Mouse (Mus musculus) liver, embryonic 16.5 days (tissue): ENCODE measurements around the gene Gm9999. TPM values are rescaled to one million over a fixed set of nuclear protein-coding genes. Genes with fewer than 3 reads are reported as not detected.

Experiments
- ATAC-seq: fragments of 200-750 bp; cut with Nextera tagmentation; 2 replicates; pipeline ENCODE4 v1.8.0; 2017; ENCODE audit warnings: low read depth, mild to moderate bottlenecking, moderate number of reproducible peaks, moderate library complexity
- H3K27ac ChIP-seq: fragments of 300-500 bp; sonication (generic); 2 replicates; pipeline ENCODE4 v1.5.1; 2014; ENCODE audit warnings: mild to moderate bottlenecking, low read length
- H3K27me3 ChIP-seq: fragments of 300-500 bp; sonication (generic); 2 replicates; pipeline ENCODE4 v1.6.1; 2014; ENCODE audit warnings: low read depth, low read length, mixed read lengths; ENCODE audit not compliant: control insufficient read depth, insufficient read depth
- H3K36me3 ChIP-seq: fragments of 300-500 bp; sonication (generic); 2 replicates; pipeline ENCODE4 v1.6.1; 2014; ENCODE audit warnings: mild to moderate bottlenecking; ENCODE audit not compliant: control insufficient read depth, insufficient read depth
- H3K4me1 ChIP-seq: fragments of 300-500 bp; sonication (generic); 2 replicates; pipeline ENCODE4 v1.6.1; 2014; ENCODE audit warnings: low read depth, low read length, mixed read lengths; ENCODE audit not compliant: control insufficient read depth
- H3K4me2 ChIP-seq: fragments of 300-500 bp; sonication (generic); 2 replicates; pipeline ENCODE4 v1.6.1; 2014; ENCODE audit warnings: low read depth, low read length, mixed read lengths
- H3K4me3 ChIP-seq: fragments of 300-500 bp; sonication (generic); 2 replicates; pipeline ENCODE4 v1.5.1; 2014; ENCODE audit warnings: low read depth, mild to moderate bottlenecking, low read length
- H3K9ac ChIP-seq: fragments of 300-500 bp; sonication (generic); 2 replicates; pipeline ENCODE4 v1.6.1; 2014; ENCODE audit warnings: low read depth, low read length
- H3K9me3 ChIP-seq: fragments of 300-500 bp; sonication (generic); replicated peaks from 2 replicates; pipeline ENCODE4 v1.6.1; 2016; ENCODE audit warnings: low read length; ENCODE audit not compliant: control insufficient read depth
- WGBS: fragments of 180-500 bp; shearing (Covaris S2); extraction: QIAGEN DNeasy Blood & Tissue Kit; methylation state at CpG from one replicate; pipeline ENCODE4 v1.1.7; 2014; ENCODE audit not compliant: insufficient replicate concordance; 5-methylcytosine and 5-hydroxymethylcytosine counted together
- polyA plus RNA-seq: library from polyadenylated mRNA; unstranded; fragments of >200 nt; fragmentation: Nextera tagmentation; extraction: Ambion mirVana; gene quantifications from 2 replicates; pipeline ENCODE4 v1.2.1, GENCODE M21; 2015

The Gm9999 gene
- polyA plus RNA-seq, result not detected in 2 replicates

DNA sequence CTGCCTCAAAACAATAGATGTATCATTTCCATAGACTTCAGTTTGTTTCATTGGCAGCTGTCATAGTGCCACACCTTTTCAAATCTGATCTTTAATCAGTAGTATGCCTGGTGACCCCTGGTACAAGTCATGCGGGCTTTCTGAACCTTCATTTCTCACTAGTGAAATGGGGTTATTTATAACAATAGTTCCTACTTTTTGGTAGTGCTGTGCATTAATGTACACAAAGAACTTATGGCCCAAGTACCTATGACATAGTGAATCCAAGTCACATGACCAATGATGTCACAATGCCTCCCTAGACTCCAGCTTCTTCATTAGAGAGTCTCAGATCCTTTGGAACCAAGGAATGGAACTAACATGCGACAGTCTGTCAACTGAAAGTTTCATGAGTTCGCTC lies at the start of gene Gm9999:
TSS of gene Gm9999 (plus strand) at position 301 of the 400 bp plus-strand sequence.
- no peak within 1 kb of the TSS for H3K27ac ChIP-seq
- WGBS, result 74% methylated on average over 3 of the region's 3 CpGs
- H3K36me3 ChIP-seq, result no peaks in the 10 kb centered on the region
- ATAC-seq, result no peak
- H3K4me3 ChIP-seq, result no peak within 1 kb of the TSS
- peaks cover 6% of the 10 kb centered on the region; the same call in 1 of the 2 replicates for H3K4me1 ChIP-seq
- no peaks in the 10 kb centered on the region for H3K27me3 ChIP-seq
- H3K4me2 ChIP-seq, result no peak within 1 kb of the TSS
- no peak within 1 kb of the TSS for H3K9ac ChIP-seq
- no peaks in the 10 kb centered on the region for H3K9me3 ChIP-seq

DNA sequence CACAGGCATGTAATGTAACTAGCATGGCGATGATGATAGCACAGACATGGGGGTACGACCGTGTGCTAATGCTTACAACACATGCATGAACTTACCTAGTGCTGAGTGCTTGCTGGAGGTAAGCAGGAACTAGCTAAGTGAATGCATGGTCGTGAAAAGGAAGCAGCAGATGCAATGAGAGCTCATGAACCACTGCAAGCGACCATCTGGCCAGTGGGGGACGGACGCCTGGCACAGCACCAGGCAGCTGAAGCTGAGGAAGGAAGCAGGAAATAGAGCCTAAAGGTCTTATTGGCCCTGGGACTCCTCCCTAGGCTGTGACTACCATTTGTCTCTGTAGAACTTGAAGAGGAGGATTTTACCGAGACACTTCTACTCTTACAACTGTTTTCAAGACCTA lies 48.6 kb upstream of the Gm9999 start:
- peaks cover 9% of the 10 kb centered on the region for H3K36me3 ChIP-seq
- no peaks in the 10 kb centered on the region for H3K9me3 ChIP-seq
- no peaks in the 10 kb centered on the region for H3K27me3 ChIP-seq
- H3K9ac ChIP-seq, result no peak overlapping the region
- no peak overlapping the region for H3K4me3 ChIP-seq
- H3K27ac ChIP-seq, result no peak overlapping the region
- ATAC-seq, result no peak
- WGBS, result 67% methylated on average over 8 of the region's 8 CpGs
- no peak overlapping the region for H3K4me2 ChIP-seq
- no peaks in the 10 kb centered on the region; the same call in 1 of the 2 replicates for H3K4me1 ChIP-seq

DNA sequence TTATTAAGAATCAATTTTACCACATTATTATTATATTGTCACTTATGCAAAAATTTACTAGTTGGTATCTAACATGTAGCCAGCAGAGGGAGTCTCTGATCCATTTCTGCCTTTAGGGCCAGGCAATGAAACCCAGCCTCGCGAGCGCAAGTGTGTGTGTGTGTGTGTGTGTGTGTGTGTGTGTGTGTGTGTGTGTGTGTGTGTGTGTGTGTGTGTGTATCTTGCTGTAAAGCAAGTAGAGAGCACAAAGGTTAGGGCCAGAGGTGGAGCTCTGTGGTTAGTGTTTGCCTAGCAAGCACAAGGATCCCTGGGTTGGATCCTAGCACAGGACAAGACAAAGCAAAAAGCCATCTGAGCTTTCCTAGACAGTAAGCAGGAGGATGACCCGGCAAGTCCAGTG lies 47.5 kb upstream of the Gm9999 start:
- Histone ChIP-seq H3K9ac (no peak overlapping the region), H3K36me3 (peaks cover 7% of the 10 kb centered on the region), H3K4me3 (no peak overlapping the region), H3K4me1 (no peaks in the 10 kb centered on the region; the same call in 1 of the 2 replicates), H3K27me3 (no peaks in the 10 kb centered on the region), H3K27ac (no peak overlapping the region), H3K4me2 (no peak overlapping the region), H3K9me3 (no peaks in the 10 kb centered on the region)
- WGBS, result 30% methylated on average over 4 of the region's 4 CpGs
- ATAC-seq, result peak; percentile 50; the same call in 1 of the 2 replicates

DNA sequence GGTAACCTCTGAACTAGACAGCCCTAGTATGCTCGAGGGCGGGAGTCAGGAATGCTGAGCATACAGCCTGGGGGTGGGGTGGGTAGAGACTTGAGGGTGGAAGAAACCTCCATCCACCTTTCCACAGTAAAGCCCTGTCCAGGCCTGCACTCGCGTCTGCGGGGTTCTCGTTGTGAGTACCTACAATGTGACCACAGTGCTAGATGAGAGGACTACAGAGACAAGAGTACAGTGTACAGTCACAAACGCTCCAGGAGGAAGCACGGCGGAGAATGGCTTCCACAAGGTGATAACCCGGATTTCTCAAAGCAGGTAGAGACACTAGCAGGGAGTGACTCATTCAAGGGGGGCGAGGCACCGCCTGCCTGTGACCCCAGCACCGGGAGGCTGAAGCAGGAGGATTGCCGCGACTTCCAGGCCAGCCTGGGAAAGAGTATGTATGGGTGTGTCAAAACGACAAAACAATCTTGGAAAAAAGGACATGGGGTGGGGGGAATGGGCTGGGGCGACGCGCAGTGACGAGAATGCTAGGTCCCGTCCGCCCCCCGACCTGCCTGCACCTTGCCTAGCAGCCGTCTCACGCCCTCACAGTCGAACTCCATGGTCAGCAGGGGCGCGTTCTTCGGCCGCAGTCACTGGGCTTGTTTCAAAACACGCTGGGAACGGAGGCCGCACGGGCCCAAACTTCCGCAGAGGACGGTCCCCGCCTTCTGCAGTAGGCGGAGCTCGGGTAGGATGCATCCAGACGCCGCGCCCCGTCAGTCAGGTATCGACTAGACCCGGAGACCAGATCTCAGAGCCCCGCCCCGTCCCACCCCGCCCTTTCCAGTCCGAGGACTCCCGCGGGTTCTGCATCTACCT lies 25.3 kb upstream of the Gm9999 start, which contains the start of gene Uevld:
TSS of gene Uevld (minus strand) at position 697 of the 861 bp plus-strand sequence.
- H3K9ac ChIP-seq, result peak within 1 kb of the TSS; percentile 88
- ATAC-seq, result peak; percentile 97
- peak within 1 kb of the TSS; percentile 74 for H3K4me3 ChIP-seq
- H3K9me3 ChIP-seq, result no peaks in the 10 kb centered on the region
- peak within 1 kb of the TSS; percentile 75 for H3K27ac ChIP-seq
- under 1% methylated on average over 51 of the region's 51 CpGs for WGBS
- peaks cover 17% of the 10 kb centered on the region for H3K4me1 ChIP-seq
- peaks cover 3% of the 10 kb centered on the region; the same call in 1 of the 2 replicates for H3K27me3 ChIP-seq
- H3K36me3 ChIP-seq, result peaks cover 2% of the 10 kb centered on the region; the same call in 1 of the 2 replicates
- H3K4me2 ChIP-seq, result peak within 1 kb of the TSS; percentile 91

DNA sequence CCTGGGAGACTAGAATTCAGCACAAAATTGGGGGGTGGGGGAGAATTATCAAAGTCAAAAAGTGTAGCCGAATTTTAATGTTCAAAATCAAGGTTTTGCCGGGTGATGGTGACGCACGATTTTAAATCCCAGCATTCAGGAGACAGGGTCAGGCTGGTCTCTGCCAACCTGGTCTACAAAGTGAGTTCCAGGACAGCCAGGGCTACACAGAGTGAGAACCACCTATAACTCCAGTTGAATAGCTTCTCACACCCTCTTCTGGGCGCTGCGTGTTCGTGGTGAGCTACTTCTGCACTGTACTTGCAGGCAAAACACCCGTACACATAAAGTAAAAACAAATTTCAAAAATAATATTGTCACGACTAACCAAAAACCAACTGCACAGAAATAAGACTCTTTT lies 24.5 kb upstream of the Gm9999 start:
- Histone ChIP-seq H3K9ac (peak overlapping the region; percentile 57; the same call in 1 of the 2 replicates), H3K36me3 (no peaks in the 10 kb centered on the region; the same call in 1 of the 2 replicates), H3K4me1 (peaks cover 24% of the 10 kb centered on the region), H3K27me3 (peaks cover 3% of the 10 kb centered on the region; the same call in 1 of the 2 replicates), H3K27ac (no peak overlapping the region), H3K4me3 (peak overlapping the region; percentile 74), H3K4me2 (peak overlapping the region; percentile 91), H3K9me3 (no peaks in the 10 kb centered on the region)
- ATAC-seq, result no peak
- WGBS, result 16% methylated on average over 9 of the region's 9 CpGs

DNA sequence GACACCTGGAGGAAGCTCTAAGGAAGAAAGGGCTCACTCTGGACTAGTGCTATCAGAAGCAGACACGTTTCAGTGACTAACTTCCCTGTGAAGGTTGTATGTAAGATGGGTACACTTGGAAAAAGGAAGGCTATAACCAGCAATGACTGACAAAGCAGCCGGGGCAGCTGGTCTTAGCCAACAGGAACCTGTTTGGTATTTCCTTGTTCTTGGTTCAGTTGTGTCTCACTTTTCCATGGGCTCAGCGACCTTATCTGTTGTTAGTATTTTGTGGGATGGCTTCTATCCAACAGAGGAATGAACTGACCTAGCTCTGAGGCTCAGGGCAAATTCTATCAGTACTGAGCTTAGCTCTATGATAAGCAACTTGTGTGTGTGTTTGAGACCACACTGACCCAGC lies 22.4 kb upstream of the Gm9999 start:
- Histone ChIP-seq H3K4me3 (no peak overlapping the region), H3K4me1 (peaks cover 24% of the 10 kb centered on the region), H3K9ac (no peak overlapping the region), H3K36me3 (no peaks in the 10 kb centered on the region), H3K9me3 (no peaks in the 10 kb centered on the region), H3K27me3 (peaks cover 3% of the 10 kb centered on the region; the same call in 1 of the 2 replicates), H3K27ac (no peak overlapping the region), H3K4me2 (no peak overlapping the region)
- ATAC-seq, result no peak
- 26% methylated on average over 3 of the region's 3 CpGs for WGBS

DNA sequence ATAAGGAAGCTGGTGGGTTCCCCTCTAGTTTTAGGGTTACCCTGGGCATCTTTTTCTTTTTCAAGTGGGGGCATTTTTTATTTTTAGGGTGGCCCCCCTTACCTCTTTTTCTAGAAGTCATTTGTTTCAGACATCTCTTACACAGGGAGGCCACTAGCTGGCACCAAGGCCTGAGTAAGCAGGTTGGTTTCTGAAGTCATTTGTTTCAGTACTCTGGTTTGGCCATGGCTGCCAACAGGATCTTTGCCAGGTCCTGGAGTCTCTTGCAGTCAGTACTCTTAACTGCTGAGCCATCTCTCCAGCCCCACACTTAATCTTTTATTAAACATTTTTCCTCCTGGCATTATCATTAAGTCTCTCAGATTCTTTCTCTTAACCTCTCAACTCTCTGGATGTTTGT lies 21.2 kb upstream of the Gm9999 start:
- Histone ChIP-seq H3K9me3 (no peaks in the 10 kb centered on the region), H3K4me1 (peaks cover 21% of the 10 kb centered on the region), H3K4me3 (no peak overlapping the region), H3K4me2 (no peak overlapping the region), H3K27me3 (peaks cover 3% of the 10 kb centered on the region; the same call in 1 of the 2 replicates), H3K27ac (no peak overlapping the region), H3K36me3 (no peaks in the 10 kb centered on the region), H3K9ac (no peak overlapping the region)
- ATAC-seq, result no peak

DNA sequence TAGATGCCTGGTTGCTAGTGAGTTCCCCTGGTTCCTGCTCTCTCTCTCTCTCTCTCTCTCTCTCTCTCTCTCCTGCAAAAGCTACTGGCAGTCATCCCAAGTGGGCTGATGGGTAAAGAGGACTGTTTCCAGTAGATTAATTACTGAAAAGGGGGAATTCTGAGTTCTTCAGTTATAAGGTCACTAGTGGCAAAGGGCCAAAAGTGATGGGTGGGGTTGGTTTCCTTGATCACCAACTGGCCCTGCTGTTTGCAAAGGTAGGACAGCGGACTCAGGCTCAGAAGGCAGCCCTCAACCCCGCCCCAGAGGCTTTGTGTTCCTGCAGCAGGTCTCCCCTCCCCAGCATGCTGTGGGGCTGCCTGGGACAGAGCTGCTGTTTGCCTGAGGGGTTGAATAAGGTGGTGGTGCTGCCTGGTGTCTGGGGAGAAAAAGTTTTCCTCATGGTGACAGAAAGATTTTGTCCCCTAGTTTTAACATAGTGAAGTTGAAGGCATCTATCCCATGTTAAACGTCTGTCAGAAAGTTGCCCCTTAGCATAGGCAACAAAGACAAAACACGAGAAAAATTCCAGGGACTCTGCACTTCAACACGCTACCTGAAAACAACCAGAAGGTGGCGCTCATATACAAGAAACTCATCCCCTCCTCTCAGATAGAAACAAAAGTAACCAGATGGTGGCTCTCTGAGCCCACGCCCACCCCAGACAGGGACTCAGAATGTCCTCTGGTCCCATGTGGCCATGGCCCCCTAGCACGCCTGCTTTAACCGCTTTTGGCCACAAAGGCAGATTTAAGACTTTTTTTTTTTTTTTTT lies 20.4 kb upstream of the Gm9999 start:
- H3K4me1 ChIP-seq, result peaks cover 15% of the 10 kb centered on the region
- no peak overlapping the region for H3K9ac ChIP-seq
- no peaks in the 10 kb centered on the region for H3K9me3 ChIP-seq
- no peak overlapping the region for H3K27ac ChIP-seq
- WGBS, result 1% methylated on average over 9 of the region's 9 CpGs
- H3K4me3 ChIP-seq, result no peak overlapping the region
- peaks cover 3% of the 10 kb centered on the region; the same call in 1 of the 2 replicates for H3K27me3 ChIP-seq
- ATAC-seq, result no peak
- peak overlapping the region; percentile 29 for H3K4me2 ChIP-seq
- H3K36me3 ChIP-seq, result no peaks in the 10 kb centered on the region
